7 mouse cellular contexts compared by ENCODE assay signal in genomic region chr2:118895990-118896913, GRCm38 (mm10). TPM values are rescaled to one million over a fixed set of nuclear protein-coding genes. Genes with fewer than 3 reads are reported as not detected.
DNase-seq lines count a peak whose midpoint lies in the region; ATAC-seq and TF ChIP-seq lines count a peak whose summit lies in the region.

No protein-coding gene starts in this region.

- peak overlapping the region; percentile 40 for H3K4me3 ChIP-seq in cortical plate, adult 2 months (ENCODE audit: insufficient read depth, low read length)
- peak overlapping the region; percentile 33 to 56 for H3K4me3 ChIP-seq in heart, embryonic 14.5 days (ENCODE audit: control insufficient read depth in 1 of 2, insufficient read depth in 1 of 2, low read depth in 1 of 2, low read length in 2 of 2)
- peak overlapping the region; percentile 67 for H3K4me3 ChIP-seq in testis, adult 2 months (ENCODE audit: control insufficient read depth, low read depth, low read length)

- 0 out of 2 replicates have a peak, but pooled peaks cover 2% of the 10 kb centered on the region for H3K4me1 ChIP-seq in cortical plate, adult 2 months (ENCODE audit: control insufficient read depth, insufficient read depth, low read length)
- H3K4me1 ChIP-seq in heart, embryonic 14.5 days (ENCODE audit: control insufficient read depth in 2 of 2, insufficient read depth in 2 of 2, low read length in 2 of 2), result peaks cover 15 to 28% of the 10 kb centered on the region in 2 experiments
- peaks cover 39% of the 10 kb centered on the region for H3K4me1 ChIP-seq in testis, adult 2 months (ENCODE audit: control insufficient read depth, insufficient read depth, low read length)

- no peak for TF ChIP-seq POLR2A in cortical plate, adult 2 months (IDR thresholded peaks at IDR 0.05; ENCODE audit: extremely low read depth, insufficient read depth, low read length)
- no peak; the same call in 1 of the 2 replicates for TF ChIP-seq POLR2A in testis, adult 2 months (IDR thresholded peaks at IDR 0.05; ENCODE audit: control insufficient read depth, low read depth, low read length)

- peak; percentile 52 for DNase-seq in Muller cell, postnatal 12 days (ENCODE audit: inconsistent ontology term)
- DNase-seq in kidney, postnatal 25 days, result peak; percentile 41 to 68

- peaks cover 86% of the 10 kb centered on the region for H3K27me3 ChIP-seq in heart, embryonic 14.5 days (ENCODE audit: control insufficient read depth, insufficient read depth, low read length)
- H3K27me3 ChIP-seq in testis, adult 2 months (ENCODE audit: control insufficient read depth, insufficient read depth, low read length), result no peaks in the 10 kb centered on the region

- 2% methylated on average over 38 of the region's 38 CpGs for WGBS in heart, embryonic 14.5 days

- ATAC-seq in CD4-positive, CD25-positive, alpha-beta regulatory T cell, adult 4 months, result peak; percentile 61
- no peak for ATAC-seq in heart, embryonic 14.5 days (ENCODE audit: insufficient number of reproducible peaks, insufficient read depth, low FRiP score, low read depth)
- peak; percentile 15; the same call in 1 of the 2 replicates for ATAC-seq in megakaryocyte, adult 5-6 weeks (ENCODE audit: poor library complexity, severe bottlenecking)

- TF ChIP-seq CTCF in cortical plate, adult 2 months (IDR thresholded peaks at IDR 0.05; ENCODE audit: extremely low read depth, insufficient read depth, low read length), result no peak
- TF ChIP-seq CTCF in testis, adult 2 months (IDR thresholded peaks at IDR 0.05; ENCODE audit: control insufficient read depth, insufficient read depth, insufficient replicate concordance, low read depth, low read length), result no peak

- no peak overlapping the region for H3K27ac ChIP-seq in cortical plate, adult 2 months (ENCODE audit: insufficient read depth, low read length)
- no peak overlapping the region for H3K27ac ChIP-seq in heart, embryonic 14.5 days (replicated peaks in 1 of 2; ENCODE audit: control insufficient read depth in 1 of 2, insufficient read depth in 1 of 2, low read depth in 2 of 2, low read length in 2 of 2)
- peak overlapping the region; percentile 28 for H3K27ac ChIP-seq in testis, adult 2 months (ENCODE audit: control insufficient read depth, insufficient read depth, low read depth, low read length)

- peak overlapping the region; percentile 63 for H3K9ac ChIP-seq in heart, embryonic 14.5 days (ENCODE audit: low read length)

- H3K36me3 ChIP-seq in heart, embryonic 14.5 days (ENCODE audit: control insufficient read depth, insufficient read depth, low read length), result no peaks in the 10 kb centered on the region
- H3K36me3 ChIP-seq in testis, adult 2 months (ENCODE audit: control insufficient read depth, insufficient read depth, low read length), result no peaks in the 10 kb centered on the region

- peak overlapping the region; percentile 93 for H3K4me2 ChIP-seq in heart, embryonic 14.5 days (ENCODE audit: low read length)

- H3K9me3 ChIP-seq in heart, embryonic 14.5 days (ENCODE audit: control insufficient read depth, low read length), result no peaks in the 10 kb centered on the region

RNA-seq across cellular contexts. Expression of gene Bahd1, which starts 3.9 kb away (rescaled TPM):
- 1 to 10 TPM; 2.5 to 3.8 TPM for polyA plus RNA-seq in CD4-positive, CD25-positive, alpha-beta regulatory T cell, adult 4 months (2017; shearing (Covaris generic))
- polyA plus RNA-seq in cortical plate, adult 2 months (2012; rRNA removed), result 21.8 and 22.5 TPM in 2 replicates
- polyA plus RNA-seq in heart, embryonic 14.5 days (2014; fragmentation: Nextera tagmentation; extraction: Ambion mirVana), result 1.0 and 1.6 TPM in 2 replicates
- 5.1 and 5.3 TPM in 2 replicates for total RNA-seq in megakaryocyte, adult 5-6 weeks (2015)
- 3.2 and 4.2 TPM in 2 replicates for total RNA-seq in megakaryocyte, adult 5-6 weeks (2017)
- polyA plus RNA-seq in testis, adult 2 months (2012; rRNA removed), result 10.0 and 12.8 TPM in 2 replicates

RNA-seq across cellular contexts. Expression of gene Chst14, which starts 30.0 kb away (rescaled TPM):
- 1 to 10 TPM in 1 of 2 experiments, under 1 TPM in 1; 0.96 to 1.5 TPM for polyA plus RNA-seq in CD4-positive, CD25-positive, alpha-beta regulatory T cell, adult 4 months (2017; shearing (Covaris generic))
- polyA plus RNA-seq in cortical plate, adult 2 months (2012; rRNA removed), result 2.8 and 3.1 TPM in 2 replicates
- 21.3 and 25.7 TPM in 2 replicates for polyA plus RNA-seq in heart, embryonic 14.5 days (2014; fragmentation: Nextera tagmentation; extraction: Ambion mirVana)
- 4.6 and 5.3 TPM in 2 replicates for total RNA-seq in megakaryocyte, adult 5-6 weeks (2015)
- total RNA-seq in megakaryocyte, adult 5-6 weeks (2017), result 1.4 and 3.5 TPM in 2 replicates
- polyA plus RNA-seq in testis, adult 2 months (2012; rRNA removed), result 1.0 and 1.3 TPM in 2 replicates

RNA-seq across cellular contexts. Expression of gene Ivd, which starts 34.5 kb away (rescaled TPM):
- 10 to 100 TPM; 45.7 to 58.8 TPM for polyA plus RNA-seq in CD4-positive, CD25-positive, alpha-beta regulatory T cell, adult 4 months (2017; shearing (Covaris generic))
- polyA plus RNA-seq in cortical plate, adult 2 months (2012; rRNA removed), result 104 and 119 TPM in 2 replicates
- 70.6 and 75.6 TPM in 2 replicates for polyA plus RNA-seq in heart, embryonic 14.5 days (2014; fragmentation: Nextera tagmentation; extraction: Ambion mirVana)
- 11.4 and 12.9 TPM in 2 replicates for total RNA-seq in megakaryocyte, adult 5-6 weeks (2015)
- 21.6 and 28.0 TPM in 2 replicates for total RNA-seq in megakaryocyte, adult 5-6 weeks (2017)
- 22.2 and 41.3 TPM in 2 replicates for polyA plus RNA-seq in testis, adult 2 months (2012; rRNA removed)
